Mouse (Mus musculus): ENCODE measurements around the gene Fev.

GRCm38 (mm10) chr1:74846341-74846740, 38.9 kb downstream of the Fev start:
- TF ChIP-seq CTCF (IDR thresholded peaks at IDR 0.05; ENCODE audit: low read depth, low read length): no peak
- no peak for TF ChIP-seq POLR2A (IDR thresholded peaks at IDR 0.05; ENCODE audit: extremely low read depth, insufficient read depth, low read length)
